Mouse (Mus musculus): ENCODE data around the gene Gm15517.
"Not testable (repeated sequence)": the region's sequence is repeated elsewhere in the genome, so short reads cannot be mapped to it uniquely, and the experiment has no call there.

Gene Gm15517

DNA sequence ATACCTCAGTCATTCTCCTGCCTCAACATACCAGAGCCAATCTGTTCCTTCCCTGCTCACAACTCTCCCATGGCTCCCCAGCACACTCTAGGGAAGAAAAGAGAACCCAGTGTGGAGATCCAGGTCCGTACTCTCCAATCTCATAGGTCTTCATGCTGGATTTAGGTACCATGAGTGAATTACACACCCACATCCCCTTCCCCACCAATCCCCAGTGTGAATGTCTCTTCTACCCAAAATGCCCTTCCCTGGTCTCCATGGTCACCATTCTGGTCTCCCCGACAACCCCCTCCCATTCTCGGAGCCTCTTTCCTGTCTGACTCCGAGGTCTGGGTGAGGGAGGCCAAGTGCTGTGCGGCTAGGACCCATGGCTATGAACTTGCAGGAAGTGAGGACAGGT, at the start of gene Gm15517:
TSS of gene Gm15517 (plus strand) at position 301 of the 400 bp plus-strand sequence.
- DNase-seq (ENCODE audit: low spot score): no peak

DNA sequence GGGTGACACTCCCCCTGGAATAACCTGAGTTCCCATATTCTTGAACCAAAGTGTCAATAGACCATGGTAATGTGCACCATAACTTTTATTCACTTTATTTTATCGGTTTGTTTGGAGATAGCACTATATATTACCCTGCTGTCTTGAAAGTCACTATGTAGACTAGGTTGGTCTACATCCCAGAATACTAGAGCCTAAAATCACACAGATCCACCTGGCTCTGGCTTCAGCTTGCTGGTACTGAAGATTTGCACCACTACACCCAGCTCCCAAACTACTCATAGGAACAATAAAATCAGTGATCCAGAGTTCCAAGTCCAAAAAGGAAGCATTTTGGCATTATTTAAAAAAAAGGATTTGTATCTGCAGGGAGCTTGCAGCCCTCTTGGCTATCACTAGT, 45.6 kb upstream of the Gm15517 start, which contains the start of gene Klk1b5:
TSS of gene Klk1b5 (plus strand) at position 301 of the 400 bp plus-strand sequence.
- DNase-seq (ENCODE audit: low spot score): no peak

DNA sequence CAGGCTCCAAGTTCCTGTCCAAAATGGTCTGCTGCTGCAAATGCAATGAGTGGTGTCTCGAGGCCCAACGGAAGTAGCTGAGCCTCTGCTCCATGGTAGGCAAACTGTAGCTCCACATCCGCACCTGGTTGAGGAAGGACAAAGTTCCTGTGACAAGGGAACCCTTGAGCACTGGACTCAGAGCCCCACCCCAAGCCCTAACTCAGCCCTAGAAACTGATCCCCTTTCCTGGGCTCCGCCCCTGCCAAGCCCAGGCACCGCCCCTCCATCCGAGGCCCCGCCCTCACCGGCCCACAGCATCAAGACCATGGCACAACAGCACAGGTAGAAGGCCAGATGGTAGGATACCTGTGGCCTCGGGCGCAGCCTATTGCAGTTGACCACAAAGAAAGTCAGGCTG, 39.6 kb upstream of the Gm15517 start:
- DNase-seq (ENCODE audit: low spot score): not testable (repeated sequence)

DNA sequence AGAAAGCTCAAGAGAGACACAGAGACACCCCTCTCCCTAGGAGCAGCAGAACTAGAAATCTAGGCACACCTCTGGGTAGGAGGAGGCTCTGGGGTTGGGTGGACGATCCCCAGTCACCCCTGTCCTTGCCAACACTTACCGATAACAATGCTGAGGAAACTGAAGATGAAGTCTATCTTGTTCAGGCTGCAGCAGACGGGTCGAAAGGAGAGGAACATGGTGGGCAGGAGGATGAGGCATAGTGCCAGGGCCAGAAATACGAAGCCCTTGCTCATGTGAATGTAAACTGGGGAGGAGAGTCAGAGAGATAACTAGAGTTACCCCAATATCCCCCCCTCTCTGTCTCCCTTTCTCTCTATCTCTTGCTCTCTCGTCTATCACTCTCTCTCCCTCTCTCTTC, 38.9 kb upstream of the Gm15517 start:
- not testable (repeated sequence) for DNase-seq (ENCODE audit: low spot score)

DNA sequence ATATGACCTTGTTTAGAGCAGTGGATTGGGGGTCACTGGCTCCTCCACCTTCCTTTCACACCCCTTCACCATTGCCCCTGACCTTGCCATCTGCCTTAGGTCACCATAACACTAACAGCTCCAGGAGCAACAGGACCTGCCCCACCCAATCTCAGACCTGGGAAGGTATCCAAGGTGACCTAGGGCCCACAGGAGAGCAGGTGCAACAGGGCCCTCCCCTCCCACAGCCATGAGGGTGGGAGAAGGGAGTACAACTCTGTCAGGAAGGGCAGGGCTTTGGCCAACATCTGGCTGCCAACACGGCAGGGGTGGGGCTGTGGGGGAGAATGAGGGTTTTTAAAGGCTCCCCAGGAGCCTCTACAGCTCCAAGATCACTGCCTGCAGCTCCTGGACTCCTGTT, 36.2 kb upstream of the Gm15517 start, which contains the start of gene Klk1:
TSS of gene Klk1 (plus strand) at position 285 of the 400 bp plus-strand sequence.
- no peak for DNase-seq (ENCODE audit: low spot score)

DNA sequence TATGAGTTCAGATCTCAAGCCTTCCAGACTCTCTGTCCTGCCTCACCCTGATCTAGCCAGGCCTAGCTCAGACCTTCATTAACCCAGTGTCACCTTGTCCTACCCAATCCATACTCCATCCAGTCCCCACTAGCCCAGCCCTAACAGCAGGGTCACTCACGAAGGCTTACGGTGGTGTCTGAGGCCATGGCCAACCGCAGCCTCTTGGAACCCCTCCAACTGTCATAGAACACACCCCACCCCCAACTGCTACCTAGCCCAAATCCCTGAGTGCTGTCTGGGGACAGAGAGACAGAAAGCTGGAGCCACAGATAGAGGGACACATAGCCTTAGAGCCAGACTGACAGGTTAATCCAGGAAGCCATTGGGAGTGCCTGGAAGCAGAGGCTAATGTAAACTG, 25.3 kb upstream of the Gm15517 start, which contains the start of gene Gm36864:
TSS of gene Gm36864 (plus strand) at position 269 of the 400 bp plus-strand sequence.
- no peak for DNase-seq (ENCODE audit: low spot score)

DNA sequence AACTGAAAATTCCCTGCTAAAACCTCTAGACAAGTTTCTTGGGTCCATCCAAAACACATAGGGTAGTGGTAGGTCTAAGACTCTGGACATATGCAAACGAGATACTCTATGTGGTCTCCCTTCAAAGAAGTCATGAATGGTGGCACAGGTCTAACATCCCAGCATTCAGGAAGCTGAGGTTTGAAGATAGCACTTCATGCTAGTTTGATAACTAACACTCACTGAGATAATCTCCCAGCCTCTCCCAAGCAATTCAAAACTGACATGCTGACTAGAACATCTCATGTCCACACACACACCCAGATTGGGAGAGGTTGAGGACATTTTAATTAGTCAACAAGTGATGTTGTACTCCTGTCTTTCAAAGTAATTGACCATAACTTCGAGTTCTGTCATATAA, 21.3 kb upstream of the Gm15517 start:
- no peak for DNase-seq (ENCODE audit: low spot score)

DNA sequence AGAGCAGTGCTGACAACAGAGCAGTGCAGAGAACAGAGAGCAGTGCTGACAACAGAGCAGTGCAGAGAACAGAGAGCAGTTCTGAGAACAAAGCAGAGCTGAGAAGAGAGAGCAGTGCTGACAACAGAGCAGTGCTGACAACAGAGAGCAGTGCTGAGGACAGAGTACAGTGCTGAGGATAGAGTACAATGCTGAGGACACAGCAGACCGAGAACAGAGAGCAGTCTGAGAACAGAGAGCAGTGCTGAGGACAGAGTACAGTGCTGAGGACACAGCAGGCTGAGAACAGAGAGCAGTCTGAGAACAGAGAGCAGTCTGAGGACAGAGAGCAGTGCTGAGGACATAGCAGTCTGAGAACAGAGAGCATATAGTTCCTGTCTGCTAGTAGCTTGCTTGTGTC, 20.5 kb upstream of the Gm15517 start:
- no peak for DNase-seq (ENCODE audit: low spot score)

DNA sequence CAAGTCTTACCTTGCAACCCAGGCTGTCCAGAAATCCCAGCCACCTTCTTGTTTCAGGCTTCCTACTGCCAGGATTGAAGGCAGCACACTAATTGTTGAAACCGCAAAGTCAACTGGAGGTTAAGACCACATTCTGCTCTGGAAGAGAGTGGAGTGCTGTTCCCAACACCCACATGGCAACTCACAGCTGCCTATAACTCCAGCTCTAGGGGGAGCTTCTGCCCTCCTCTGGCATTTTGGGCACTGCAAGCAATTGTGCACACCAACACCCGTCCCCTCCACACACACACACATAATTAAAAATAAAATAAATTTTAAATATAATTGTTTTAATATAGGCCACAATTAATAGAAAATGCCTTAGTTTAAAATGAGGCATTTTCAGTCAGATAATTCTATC, 20.1 kb upstream of the Gm15517 start:
- no peak for DNase-seq (ENCODE audit: low spot score)

DNA sequence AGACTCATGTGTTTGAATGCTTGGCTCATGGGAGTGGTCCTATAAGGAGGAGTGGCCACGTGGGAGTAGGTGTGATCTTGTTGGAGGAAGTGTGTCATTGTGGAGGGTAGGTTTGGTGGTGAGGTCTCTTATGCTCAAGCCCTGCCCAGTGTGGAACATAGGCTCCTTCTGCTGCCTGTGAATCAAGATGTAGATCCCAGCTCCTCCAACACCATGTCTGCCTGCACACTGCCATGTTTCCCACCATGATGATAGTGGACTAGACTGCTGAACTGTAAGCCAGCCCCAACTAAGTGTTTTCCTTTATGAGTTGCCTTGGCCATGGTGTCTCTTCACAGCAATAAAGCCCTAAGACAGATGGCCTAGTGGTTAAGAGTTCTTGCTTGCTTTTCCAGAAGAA, 17.2 kb upstream of the Gm15517 start:
- no peak for DNase-seq (ENCODE audit: low spot score)

DNA sequence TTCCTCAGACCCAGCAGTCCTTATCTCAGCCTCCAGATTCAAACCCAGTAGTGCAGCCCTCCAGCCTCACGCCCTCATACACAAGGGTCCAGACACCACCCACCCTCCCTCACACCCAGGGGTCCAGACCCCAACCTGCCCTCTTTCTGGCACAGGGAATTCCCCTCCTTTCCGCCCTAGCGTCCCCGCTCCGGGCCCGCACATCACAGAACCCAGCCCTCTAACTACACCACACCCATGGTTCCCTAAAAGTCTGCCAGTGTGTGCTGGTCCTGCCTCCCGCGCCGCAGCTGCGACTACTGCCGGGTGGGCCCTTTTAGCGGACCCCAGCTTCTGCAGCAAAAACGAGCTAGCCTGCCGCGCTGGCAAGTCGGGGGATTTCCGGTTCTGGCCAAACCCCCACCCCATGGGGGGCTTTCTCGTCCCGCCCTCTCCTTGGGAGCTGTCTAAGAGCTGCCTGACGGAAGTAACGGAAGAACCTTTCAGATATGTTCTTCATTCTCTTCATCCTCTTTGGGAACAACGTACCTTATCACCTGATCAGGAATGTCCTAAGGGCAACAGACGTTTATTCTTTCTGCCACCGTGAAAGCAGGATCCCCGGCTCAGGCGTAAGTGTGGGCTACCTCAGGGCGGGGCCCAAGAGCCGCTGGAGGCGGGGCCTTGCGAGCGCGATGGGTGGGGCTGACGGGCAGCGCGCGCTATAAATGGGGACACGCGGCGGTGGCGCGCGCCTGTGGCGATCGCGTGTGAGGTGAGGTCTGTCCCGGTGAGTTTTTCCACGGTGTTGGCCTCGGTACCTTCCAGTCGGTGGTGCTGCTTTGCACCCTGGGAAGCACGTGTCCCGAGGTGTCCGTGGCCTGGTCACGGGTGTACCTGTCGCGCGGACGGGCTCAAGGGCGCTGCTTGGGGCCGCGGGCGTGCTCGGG, 14.9 kb upstream of the Gm15517 start, which contains the start of the genes 1700028J19Rik and 2410002F23Rik:
TSS of gene 1700028J19Rik (minus strand) at position 641 of the 929 bp plus-strand sequence.
TSS of gene 2410002F23Rik (plus strand) at position 668 of the 929 bp plus-strand sequence.
- DNase-seq (ENCODE audit: low spot score): peak; percentile 82

DNA sequence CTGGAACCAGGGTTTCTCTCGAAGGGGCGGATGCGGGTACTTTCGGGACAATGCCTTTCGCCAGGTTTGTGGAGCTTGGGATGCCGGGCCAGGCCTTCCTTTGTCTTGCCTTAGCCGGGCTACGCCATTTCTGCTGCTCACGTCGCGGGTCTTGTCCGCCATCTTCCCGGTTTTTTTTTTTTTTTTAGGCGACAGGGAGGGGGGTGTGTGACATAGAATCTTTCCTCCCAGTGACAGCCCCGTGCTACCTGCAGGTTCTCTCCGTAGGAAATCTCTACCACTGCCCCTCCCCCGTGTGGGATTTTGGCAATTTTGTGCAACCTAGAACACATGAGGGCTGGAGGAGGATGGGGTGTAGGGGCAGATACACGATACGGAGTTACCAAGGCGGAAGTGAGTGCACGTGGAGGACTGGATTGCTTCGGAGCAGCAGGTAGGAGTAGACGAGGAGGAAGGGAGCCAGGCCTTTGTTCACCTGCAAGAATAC, 14.2 kb upstream of the Gm15517 start:
- no peak for DNase-seq (ENCODE audit: low spot score)

DNA sequence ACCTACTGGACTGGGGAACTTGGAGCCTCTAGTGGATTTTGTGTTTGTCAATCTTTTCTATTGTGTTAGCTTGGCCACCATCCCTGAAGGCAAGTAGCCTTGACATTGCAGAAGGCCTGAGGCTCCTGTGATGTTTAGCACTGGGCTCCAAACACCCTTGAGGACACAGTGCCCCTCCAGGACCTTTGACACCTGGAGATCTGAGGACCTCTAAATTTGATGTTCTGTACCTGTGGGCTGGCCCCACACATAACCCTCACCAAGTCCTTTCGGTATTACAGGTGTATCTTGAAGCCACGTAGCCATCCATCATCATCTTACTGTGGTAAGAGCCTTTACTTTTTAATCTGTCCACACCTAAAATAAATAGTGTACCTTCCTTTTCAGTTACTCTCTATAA, 13.3 kb upstream of the Gm15517 start:
- DNase-seq (ENCODE audit: low spot score): no peak

DNA sequence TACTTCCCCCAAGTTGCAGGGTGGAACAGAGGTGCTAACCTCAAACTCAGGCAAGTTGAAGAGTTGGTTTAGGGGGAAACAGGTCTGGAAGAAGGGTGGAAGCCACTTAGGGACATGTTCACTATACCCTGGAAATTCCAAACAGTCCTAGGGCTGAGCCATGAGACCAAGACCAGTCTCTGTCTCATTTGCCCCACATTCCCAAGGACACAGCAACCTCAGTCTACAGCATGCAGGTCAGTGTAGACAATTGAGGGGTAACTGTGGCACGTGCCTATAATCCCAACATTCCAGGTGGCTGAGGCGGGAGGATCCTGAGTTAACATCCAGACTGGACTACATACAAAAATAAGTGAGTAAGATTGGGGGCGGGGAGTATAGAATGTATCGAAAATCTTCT, 12.0 kb upstream of the Gm15517 start:
- no peak for DNase-seq (ENCODE audit: low spot score)

DNA sequence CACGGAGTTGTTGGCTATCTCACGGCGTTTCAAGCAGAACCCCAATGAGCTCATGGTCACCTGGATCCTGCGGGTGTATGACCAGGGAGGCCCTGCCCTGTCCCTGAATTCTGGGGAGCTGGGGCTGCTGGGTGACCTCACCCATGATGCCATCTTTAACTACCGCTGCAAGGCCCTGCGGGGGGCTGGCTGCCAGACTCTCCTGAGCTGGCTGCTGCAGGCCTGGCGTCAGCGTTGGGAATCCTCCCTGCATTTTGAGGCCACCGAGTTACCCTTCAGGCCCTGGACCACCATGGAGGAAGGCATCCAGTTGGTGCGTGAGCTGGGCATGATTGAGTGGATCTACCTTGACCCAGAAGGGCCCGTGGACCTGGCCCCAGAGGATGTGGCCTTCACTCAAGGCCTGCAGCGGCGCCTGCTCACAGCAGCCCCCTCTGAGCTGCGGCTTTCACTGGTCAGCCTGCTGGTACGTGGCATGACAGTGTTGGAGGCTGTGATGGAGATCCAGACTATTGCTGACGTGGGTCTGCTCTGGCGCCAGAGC, 10.4 kb upstream of the Gm15517 start:
- not testable (repeated sequence) for DNase-seq (ENCODE audit: low spot score)

DNA sequence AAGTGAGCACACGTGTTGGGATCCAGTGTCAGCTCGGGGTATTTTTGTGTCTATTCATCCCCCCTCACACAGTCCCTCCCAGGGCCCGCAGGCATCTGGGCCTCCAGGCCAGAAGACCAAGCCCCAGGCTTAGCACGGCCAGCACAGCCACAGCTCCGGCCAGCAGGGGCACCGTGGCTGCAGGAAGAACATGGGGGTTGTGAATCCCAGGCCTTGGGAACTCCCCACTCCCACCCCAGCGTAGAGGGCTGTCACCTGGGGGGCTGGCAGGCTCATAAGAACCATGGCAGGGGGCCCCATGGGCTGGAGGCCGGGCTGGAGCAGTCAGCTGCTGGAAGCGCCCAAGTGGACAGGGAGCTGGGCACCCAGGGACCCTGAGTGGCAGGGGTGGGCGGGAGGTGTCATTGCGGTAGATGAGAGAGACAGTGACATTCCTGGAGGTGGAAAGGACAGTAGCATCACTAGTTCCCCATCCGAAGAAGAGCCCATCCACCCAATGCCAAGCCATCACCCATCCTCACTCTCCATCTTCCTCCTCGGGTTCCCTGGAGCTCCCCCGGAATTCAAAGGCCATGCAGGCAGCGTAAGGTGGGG, 8.1 kb upstream of the Gm15517 start:
- DNase-seq (ENCODE audit: low spot score): no peak

DNA sequence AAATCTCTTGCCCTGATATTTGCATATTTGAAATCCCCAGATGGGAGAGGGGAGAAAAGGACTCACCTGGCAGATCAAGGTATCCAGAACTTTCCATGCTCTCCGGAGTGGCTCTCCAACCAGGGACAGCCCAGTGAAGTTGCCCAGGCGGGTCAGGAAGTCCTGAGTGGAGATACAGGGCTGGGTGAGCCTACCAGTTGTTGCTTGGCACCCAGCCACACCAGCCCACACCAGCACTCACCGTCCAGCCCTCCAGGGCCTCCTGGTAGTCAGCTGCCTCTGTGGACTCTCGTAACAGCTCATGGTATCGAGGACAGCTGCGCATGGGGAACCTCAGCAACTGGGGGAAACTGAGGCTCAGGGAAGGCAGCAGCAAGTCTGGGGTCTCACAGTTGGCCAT, 6.3 kb upstream of the Gm15517 start:
- no peak for DNase-seq (ENCODE audit: low spot score)

DNA sequence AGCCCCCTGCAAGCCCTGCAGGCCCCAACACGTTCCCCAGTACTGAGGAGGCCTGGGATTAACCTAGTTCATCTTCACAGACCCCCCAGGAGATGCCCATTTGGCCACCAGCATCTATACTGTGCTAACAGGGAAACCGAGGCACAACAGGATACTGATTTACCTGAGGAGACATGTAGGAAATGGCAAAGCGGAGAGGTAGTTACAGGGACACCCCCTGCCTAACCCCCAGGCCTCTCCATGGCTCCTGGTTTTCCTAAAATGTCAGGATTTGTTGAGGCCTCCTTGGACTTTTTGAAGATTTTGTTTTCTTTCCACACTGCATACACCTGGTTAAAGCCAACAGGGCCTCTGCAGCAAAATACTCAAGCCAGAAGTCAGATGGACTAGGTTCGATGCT, 4.0 kb upstream of the Gm15517 start, which contains the start of gene Acp4:
TSS of gene Acp4 (minus strand) at position 101 of the 400 bp plus-strand sequence.
- no peak for DNase-seq (ENCODE audit: low spot score)

DNA sequence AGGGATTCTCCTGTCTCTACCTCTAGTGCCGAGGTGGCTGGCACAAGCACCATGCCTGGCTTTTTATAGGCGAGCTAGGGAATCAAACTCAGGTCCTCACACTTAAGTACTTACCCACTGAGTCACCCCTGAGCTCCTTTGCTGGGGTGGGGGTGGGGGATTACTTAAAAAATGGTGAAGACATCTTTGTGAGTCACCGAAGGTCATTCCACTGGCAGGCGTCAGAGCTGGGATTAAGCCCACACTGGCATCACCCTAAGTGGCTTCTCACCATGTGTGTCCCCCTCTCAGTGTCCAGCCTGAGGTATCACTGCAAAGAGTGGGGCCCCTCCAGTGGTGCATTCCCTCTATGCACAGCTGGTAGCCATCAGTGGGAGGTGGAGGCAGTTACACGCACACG, 837 bp upstream of the Gm15517 start:
- DNase-seq (ENCODE audit: low spot score): no peak

DNA sequence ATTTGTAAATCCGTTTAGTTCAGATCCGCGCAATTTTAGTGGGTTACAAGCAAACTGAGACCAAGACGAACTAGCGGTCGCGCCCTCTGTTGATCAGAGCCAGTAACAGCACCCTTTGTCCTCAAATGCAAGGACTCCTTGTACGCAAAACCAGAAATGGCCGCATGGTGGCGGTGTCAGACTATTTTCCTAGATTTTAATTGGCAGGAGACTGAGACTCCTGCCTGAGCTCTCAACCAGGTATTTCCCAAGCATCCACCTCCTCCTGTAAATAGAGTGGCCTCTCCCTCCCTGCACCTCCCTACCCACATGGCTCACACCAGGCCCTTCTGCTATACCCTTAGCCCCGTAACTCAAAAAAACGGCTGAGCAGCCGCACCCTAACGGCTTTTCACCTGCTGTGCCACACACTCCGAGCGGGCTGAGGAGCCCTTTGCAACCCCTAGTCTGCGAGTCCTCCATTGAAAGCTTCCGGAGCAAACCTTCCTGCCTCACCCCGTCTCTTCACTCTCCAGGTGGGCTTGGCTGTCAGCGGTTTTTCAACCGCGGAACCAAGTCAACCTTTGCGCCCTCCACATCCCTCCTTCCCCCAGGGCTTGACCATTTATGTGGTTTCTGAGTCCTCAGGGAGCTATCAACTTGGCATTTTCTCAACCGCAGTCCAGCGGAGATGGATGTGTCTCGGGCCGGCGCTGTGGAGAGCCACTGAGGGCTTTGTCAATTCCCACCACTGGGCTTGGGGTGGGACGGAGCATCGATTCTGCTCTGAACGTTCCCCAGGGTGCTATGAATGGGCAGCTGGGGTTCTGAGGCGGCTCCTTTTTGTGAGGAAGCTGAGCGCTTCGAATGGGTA, 1.8 kb downstream of the Gm15517 start:
- DNase-seq (ENCODE audit: low spot score): peak; percentile 74

DNA sequence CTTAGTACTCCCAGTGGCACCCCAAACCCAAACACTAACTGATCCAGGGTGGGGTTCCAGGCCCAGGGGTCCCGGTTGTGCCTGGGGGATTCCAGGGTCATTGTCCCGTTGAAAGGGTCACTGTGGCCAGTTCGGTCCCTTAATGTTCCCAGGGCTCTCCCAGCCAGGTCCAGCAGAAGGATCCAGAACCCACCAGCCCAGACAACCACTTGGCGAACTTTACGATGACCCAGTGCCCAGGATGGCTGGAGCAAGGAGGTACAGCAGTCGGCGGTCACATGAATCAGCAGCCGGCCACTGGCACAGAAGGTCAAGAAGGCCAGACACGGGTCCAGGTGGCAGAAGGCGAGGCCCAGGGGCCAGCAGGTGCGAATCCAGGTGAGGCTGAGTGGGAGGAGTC, 6.9 kb downstream of the Gm15517 start:
- no peak for DNase-seq (ENCODE audit: low spot score)
